Mouse (Mus musculus): ENCODE results near the gene Sh2d3c.

DNA sequence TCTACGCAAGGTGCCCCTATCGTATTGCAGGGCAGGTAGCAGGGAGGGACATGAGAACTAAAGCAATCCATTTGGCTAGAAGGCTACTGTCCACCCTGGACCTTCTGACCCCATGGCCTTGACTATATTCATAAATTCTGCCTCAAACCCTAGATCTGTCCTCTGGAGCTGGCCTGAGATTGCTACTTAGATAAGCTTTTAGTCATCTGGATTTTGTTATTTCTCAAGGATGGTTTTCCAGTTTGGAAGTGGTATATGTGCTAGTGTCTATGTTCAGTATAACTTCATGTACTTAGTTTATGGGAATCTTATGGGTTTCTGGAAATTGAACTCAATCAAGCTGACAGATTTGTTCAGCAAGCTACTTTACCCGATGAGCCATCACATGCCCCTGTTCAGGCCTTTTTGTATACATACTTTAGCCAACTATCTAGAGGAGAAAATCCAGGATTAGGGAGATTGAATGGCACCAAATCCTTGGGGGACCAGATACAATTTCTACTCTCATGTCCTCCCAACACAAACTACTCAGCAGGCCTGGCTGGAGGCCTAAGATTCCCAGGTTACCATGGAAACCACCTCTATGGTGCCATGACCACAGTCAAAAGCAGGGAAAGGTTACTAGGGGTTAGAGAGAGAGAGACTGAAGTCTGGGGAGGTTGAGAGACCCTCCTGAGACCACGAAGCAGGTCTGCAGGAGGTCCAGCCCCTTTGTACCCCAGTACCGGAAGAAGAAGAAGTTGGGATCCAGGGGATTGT is 48.7 kb downstream of the Sh2d3c start:
- no peak for TF ChIP-seq CTCF (IDR thresholded peaks at IDR 0.05; ENCODE audit: control insufficient read depth, insufficient read depth, low read length)
- TF ChIP-seq POLR2A (IDR thresholded peaks at IDR 0.05; ENCODE audit: borderline replicate concordance, control insufficient read depth, low read depth, low read length), result no peak

Measured in bone marrow, adult 2 months (tissue).